Mouse (Mus musculus): Measurements from ENCODE around the gene Spaca6. TPM values are rescaled to one million over a fixed set of nuclear protein-coding genes. Genes with fewer than 3 reads are reported as not detected.
A peak's percentile ranks its signal among the peaks of the same experiment; 100 is the strongest.

The Spaca6 gene
- polyA plus RNA-seq, 1 experiment from 2014 or later: 75.1 TPM

GRCm38 (mm10) chr17:17889732-17890425 lies 62.9 kb downstream of the Spaca6 start:
- no peaks in the 10 kb centered on the region for H3K27me3 ChIP-seq (ENCODE audit: low read depth, poor library complexity, severe bottlenecking)
- DNase-seq (ENCODE audit: low spot score): no peak
- no peaks in the 10 kb centered on the region for H3K9me3 ChIP-seq (replicated peaks)
- 92% methylated on average over 2 of the region's 2 CpGs for WGBS
- no peak overlapping the region for H3K4me3 ChIP-seq
- no peaks in the 10 kb centered on the region for H3K4me1 ChIP-seq
- no peak overlapping the region for H3K27ac ChIP-seq
- no peaks in the 10 kb centered on the region for H3K36me3 ChIP-seq

MicroRNA genes within 50 kb of the gene (microRNA counts, 519-probe panel; counts per million panel counts)
- microRNA mmu-let-7e: 6,291 counts per million, percentile 94 among the panel's probes with 10 or more counts
- 4,106 counts per million, percentile 80 among the panel's probes with 10 or more counts for microRNA mmu-miR-125a-3p
- 8,020 counts per million, percentile 98 among the panel's probes with 10 or more counts for microRNA mmu-miR-125a-5p
- microRNA mmu-miR-99b: 6,147 counts per million, percentile 94 among the panel's probes with 10 or more counts

Small RNA genes lying within 50 kb of the gene (microRNA-seq; reads per million reads assigned to microRNA genes)
- gene Gm25927: not detected
- gene Mir125a: 3,571 reads per million, percentile 88 among the genes with 10 or more reads in this experiment
- 21,728 reads per million, percentile 98 among the genes with 10 or more reads in this experiment for gene Mir99b
- gene Mirlet7e: not detected

Other genes with a start within 250 kb of the Spaca6 start
- gene Lnpep, start 202.1 kb upstream of the Spaca6 start, polyA plus RNA-seq (2016; fragmentation: Nextera tagmentation; extraction: Ambion mirVana): 8.4 and 10.1 TPM in 2 replicates
- gene Vmn2r90, start 123.4 kb upstream of the Spaca6 start, polyA plus RNA-seq (2016; fragmentation: Nextera tagmentation; extraction: Ambion mirVana): not detected in 2 replicates
- gene Has1, start 28.0 kb downstream of the Spaca6 start, polyA plus RNA-seq (2016; fragmentation: Nextera tagmentation; extraction: Ambion mirVana): 1.2 and 2.1 TPM in 2 replicates
- gene Fpr1, start 56.8 kb downstream of the Spaca6 start, polyA plus RNA-seq (2016; fragmentation: Nextera tagmentation; extraction: Ambion mirVana): not detected in 2 replicates
- 0.16 TPM in 1 of 2 replicates, not detected in the other for gene Fpr2, start 60.7 kb downstream of the Spaca6 start, polyA plus RNA-seq (2016; fragmentation: Nextera tagmentation; extraction: Ambion mirVana)
- not detected in 2 replicates for gene Fpr3, start 60.7 kb downstream of the Spaca6 start, polyA plus RNA-seq (2016; fragmentation: Nextera tagmentation; extraction: Ambion mirVana)
- gene Fpr-rs4, start 194.6 kb downstream of the Spaca6 start, polyA plus RNA-seq (2016; fragmentation: Nextera tagmentation; extraction: Ambion mirVana): not detected in 2 replicates
- not detected in 2 replicates for gene Vmn2r124, start 222.3 kb downstream of the Spaca6 start, polyA plus RNA-seq (2016; fragmentation: Nextera tagmentation; extraction: Ambion mirVana)